Mouse (Mus musculus) liver, embryonic 14.5 days (tissue): ENCODE results near the gene Gm29094. TPM values are rescaled to one million over a fixed set of nuclear protein-coding genes. Genes with fewer than 3 reads are reported as not detected.
A peak's percentile ranks its signal among the peaks of the same experiment; 100 is the strongest.
"Not testable (repeated sequence)": the region's sequence is repeated elsewhere in the genome, so short reads cannot be mapped to it uniquely, and the experiment has no call there.

ENCODE experiments used
- ATAC-seq: fragments of 200-750 bp; cut with Nextera tagmentation; 2 replicates; pipeline ENCODE4 v1.8.0; 2017; ENCODE audit warnings: moderate number of reproducible peaks, mild to moderate bottlenecking, moderate library complexity; ENCODE audit not compliant: insufficient read depth
- DNase-seq, 3 experiments: peaks; one replicate each; pipeline ENCODE4 v3.0.0-alpha.2; 2012 to 2013; ENCODE audit warnings: low read depth in 3 of 3, low spot score in 3 of 3
- H3K27ac ChIP-seq: fragments of 300-500 bp; sonication (generic); 2 replicates; pipeline ENCODE4 v1.5.1; 2014; ENCODE audit warnings: moderate library complexity, mild to moderate bottlenecking, control low read depth, inconsistent platforms
- H3K27me3 ChIP-seq: fragments of 300-500 bp; sonication (generic); 2 replicates; pipeline ENCODE4 v1.6.1; 2014; ENCODE audit warnings: mild to moderate bottlenecking, low read length, moderate library complexity; ENCODE audit not compliant: control insufficient read depth, insufficient read depth
- H3K36me3 ChIP-seq: fragments of 300-500 bp; sonication (generic); replicated peaks from 2 replicates; pipeline ENCODE4 v1.6.1; 2014; ENCODE audit warnings: low read depth; ENCODE audit not compliant: control insufficient read depth, insufficient read depth
- H3K4me1 ChIP-seq, 2 experiments: fragments of 200-500 bp in 1 of 2; fragments of 300-500 bp in 1 of 2; sonication (generic) in 1 of 2; replicated peaks; 2 replicates each; pipeline ENCODE4 v1.6.1; 2012 to 2014; ENCODE audit warnings: antibody characterized with exemption in 1 of 2, inconsistent platforms in 1 of 2, low read length in 1 of 2; ENCODE audit not compliant: control insufficient read depth in 2 of 2, insufficient read depth in 2 of 2
- H3K4me2 ChIP-seq: fragments of 300-500 bp; sonication (generic); 2 replicates; pipeline ENCODE4 v1.6.1; 2014; ENCODE audit warnings: low read depth, mild to moderate bottlenecking, control low read depth, moderate library complexity
- H3K4me3 ChIP-seq, 2 experiments: fragments of 200-500 bp in 1 of 2; fragments of 300-500 bp in 1 of 2; sonication (generic) in 1 of 2; 2 replicates each; pipeline ENCODE4 v1.5.1; 2012 to 2014; ENCODE audit warnings: low read depth in 2 of 2, low read length in 2 of 2, mild to moderate bottlenecking in 2 of 2, control low read depth in 1 of 2, inconsistent platforms in 1 of 2, moderate library complexity in 1 of 2; ENCODE audit not compliant: insufficient read depth in 1 of 2
- H3K9ac ChIP-seq: fragments of 300-500 bp; sonication (generic); replicated peaks from 2 replicates; pipeline ENCODE4 v1.6.1; 2014; ENCODE audit warnings: mild to moderate bottlenecking, control low read depth, moderate library complexity
- H3K9me3 ChIP-seq: fragments of 300-500 bp; sonication (generic); 2 replicates; pipeline ENCODE4 v1.6.1; 2016; ENCODE audit warnings: low read length, mixed read lengths; ENCODE audit not compliant: control insufficient read depth
- CTCF ChIP-seq: IDR thresholded peaks from 2 replicates; pipeline ENCODE4 v1.5.1; 2016; ENCODE audit warnings: antibody characterized with exemption, low read depth, control low read depth
- WGBS: fragments of 180-500 bp; shearing (Covaris S2); extraction: QIAGEN DNeasy Blood & Tissue Kit; methylation state at CpG from one replicate; pipeline ENCODE4 v1.1.7; 2014; ENCODE audit not compliant: insufficient replicate concordance; 5-methylcytosine and 5-hydroxymethylcytosine counted together
- polyA plus RNA-seq, 2 experiments: library from polyadenylated mRNA; depleted of rRNA in 1 of 2; stranded (reverse) in 1 of 2; unstranded in 1 of 2; fragments of >200 nt; fragmentation: Nextera tagmentation in 1 of 2; extraction: Ambion mirVana in 1 of 2; gene quantifications; 2 replicates each; pipeline versions ENCODE4 v1.2.1 to v1.2.3; 2012 to 2014

The Gm29094 gene
- polyA plus RNA-seq (2012; rRNA removed) (not detected in 2 replicates), polyA plus RNA-seq (2014; fragmentation: Nextera tagmentation; extraction: Ambion mirVana) (0.27 TPM in 1 of 2 replicates, not detected in the other)

GRCm38 (mm10) chr9:89198969-89199416, at the start of gene Gm29094, which contains the start of gene Bcl2a1b:
Gene Gm29094, plus strand, starts transcription at chr9:89199379.
Gene Bcl2a1b, plus strand, starts transcription at chr9:89199209.
- not testable (repeated sequence) for H3K9me3 ChIP-seq, H3K4me1 ChIP-seq, H3K4me2 ChIP-seq, DNase-seq, H3K27ac ChIP-seq, H3K36me3 ChIP-seq, ATAC-seq, H3K4me3 ChIP-seq, H3K27me3 ChIP-seq, H3K9ac ChIP-seq
- 43% methylated on average over 5 of the region's 5 CpGs for WGBS

- H3K36me3 ChIP-seq, H3K4me2 ChIP-seq: not testable (repeated sequence)
Measured at GRCm38 (mm10) chr9:89172539-89172938, 26.6 kb upstream of the Gm29094 start.

GRCm38 (mm10) chr9:89178833-89179232, 20.3 kb upstream of the Gm29094 start:
- not testable (repeated sequence) for H3K27ac ChIP-seq, H3K4me1 ChIP-seq, DNase-seq, H3K36me3 ChIP-seq, H3K9ac ChIP-seq, H3K9me3 ChIP-seq, H3K27me3 ChIP-seq, ATAC-seq, H3K4me3 ChIP-seq, H3K4me2 ChIP-seq
- peak; percentile 31 for TF ChIP-seq CTCF
- 26% methylated on average over 2 of the region's 3 CpGs for WGBS

More at GRCm38 (mm10) chr9:89172539-89172938, 26.6 kb upstream of the Gm29094 start:
- H3K9me3 ChIP-seq, H3K4me1 ChIP-seq, H3K27me3 ChIP-seq, DNase-seq, H3K4me3 ChIP-seq, H3K27ac ChIP-seq, H3K9ac ChIP-seq, ATAC-seq: not testable (repeated sequence)

- H3K36me3 ChIP-seq, ATAC-seq, H3K27me3 ChIP-seq, DNase-seq, H3K27ac ChIP-seq, H3K9me3 ChIP-seq, H3K9ac ChIP-seq, H3K4me2 ChIP-seq, H3K4me3 ChIP-seq, H3K4me1 ChIP-seq: not testable (repeated sequence)
- 32% methylated on average over 2 of the region's 4 CpGs for WGBS
Measured at GRCm38 (mm10) chr9:89179469-89179868, 19.7 kb upstream of the Gm29094 start.

GRCm38 (mm10) chr9:89187006-89187405, 12.2 kb upstream of the Gm29094 start:
- not testable (repeated sequence) for DNase-seq, H3K4me3 ChIP-seq, H3K4me1 ChIP-seq, H3K4me2 ChIP-seq, H3K9ac ChIP-seq, H3K27ac ChIP-seq, H3K27me3 ChIP-seq, ATAC-seq, H3K9me3 ChIP-seq, H3K36me3 ChIP-seq
- 63% methylated on average over 15 of the region's 15 CpGs for WGBS

- H3K36me3 ChIP-seq, H3K4me3 ChIP-seq, H3K4me1 ChIP-seq, H3K4me2 ChIP-seq, H3K9ac ChIP-seq, H3K27me3 ChIP-seq, ATAC-seq, DNase-seq, H3K27ac ChIP-seq, H3K9me3 ChIP-seq: not testable (repeated sequence)
Measured at GRCm38 (mm10) chr9:89195483-89195882, 3.7 kb upstream of the Gm29094 start.

- H3K4me2 ChIP-seq, H3K9ac ChIP-seq, H3K4me3 ChIP-seq, H3K27me3 ChIP-seq, DNase-seq, H3K9me3 ChIP-seq, H3K27ac ChIP-seq, H3K36me3 ChIP-seq, ATAC-seq, H3K4me1 ChIP-seq: not testable (repeated sequence)
- WGBS: no CpG with 5 or more reads among the region's 1 CpGs
Measured at GRCm38 (mm10) chr9:89197509-89197908, 1.7 kb upstream of the Gm29094 start.

GRCm38 (mm10) chr9:89198349-89198748, 830 bp upstream of the Gm29094 start:
- H3K36me3 ChIP-seq, H3K9me3 ChIP-seq, DNase-seq, H3K9ac ChIP-seq, H3K4me2 ChIP-seq, ATAC-seq, H3K27ac ChIP-seq, H3K4me1 ChIP-seq, H3K4me3 ChIP-seq, H3K27me3 ChIP-seq: not testable (repeated sequence)
- WGBS: 60% methylated on average over 3 of the region's 3 CpGs
